Mouse (Mus musculus) stomach, postnatal 0 days (tissue): Measurements from ENCODE around the gene Vdr.

Experiments used
- CTCF ChIP-seq: IDR thresholded peaks from 2 replicates; pipeline ENCODE4 v1.5.1; 2016; ENCODE audit warnings: antibody characterized with exemption, low read depth, mild to moderate bottlenecking, moderate library complexity
- EP300 ChIP-seq: optimal IDR thresholded peaks from 2 replicates; pipeline ENCODE3; 2016; ENCODE audit warnings: antibody characterized with exemption

DNA sequence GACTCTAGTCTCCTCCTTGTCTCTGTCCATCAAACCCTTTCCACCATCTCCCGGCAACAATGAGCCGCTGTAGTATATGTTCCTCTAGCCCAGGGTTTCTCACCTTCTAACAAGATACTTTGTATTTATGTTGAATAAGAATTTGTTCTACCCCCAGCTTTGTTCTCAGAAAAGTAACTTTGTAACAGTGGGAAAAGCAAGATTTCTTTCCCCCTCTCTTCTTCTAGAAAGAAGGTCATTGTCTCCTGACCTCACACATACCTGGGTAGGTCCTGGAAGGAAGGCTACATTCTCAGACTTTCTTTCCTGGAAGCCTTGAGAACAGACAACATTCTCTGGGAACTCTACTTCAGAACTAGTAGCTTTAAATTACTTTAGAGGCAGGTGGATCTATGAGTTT, at the start of gene Vdr:
- no peak for TF ChIP-seq EP300
- TF ChIP-seq CTCF: no peak
